Mouse (Mus musculus) megakaryocyte-erythroid progenitor cell, adult 5-6 weeks (primary cell): Measurements from ENCODE around the gene Cip2a. TPM values are rescaled to one million over a fixed set of nuclear protein-coding genes. Genes with fewer than 3 reads are reported as not detected.
A peak's percentile ranks its signal among the peaks of the same experiment; 100 is the strongest.

Experiments used
- ATAC-seq: replicated peaks from 2 replicates; pipeline ENCODE4 v1.8.0; 2016; ENCODE audit warnings: mild to moderate bottlenecking, inconsistent platforms; ENCODE audit not compliant: severe bottlenecking, poor library complexity, low FRiP score, low TSS enrichment
- total RNA-seq, 2 experiments: library from RNA; stranded (forward) in 1 of 2; stranded (reverse) in 1 of 2; fragments of 200-1000, 215-1000 nt in 1 of 2; fragments of >200 nt in 1 of 2; fragmentation: Nextera tagmentation in 1 of 2; gene quantifications; 2 replicates each; pipeline ENCODE4 v1.2.3; 2014 to 2017

The Cip2a gene
- total RNA-seq (2014; fragmentation: Nextera tagmentation) (38.4 and 49.3 TPM in 2 replicates), total RNA-seq (2017) (87.4 and 92.6 TPM in 2 replicates)

DNA sequence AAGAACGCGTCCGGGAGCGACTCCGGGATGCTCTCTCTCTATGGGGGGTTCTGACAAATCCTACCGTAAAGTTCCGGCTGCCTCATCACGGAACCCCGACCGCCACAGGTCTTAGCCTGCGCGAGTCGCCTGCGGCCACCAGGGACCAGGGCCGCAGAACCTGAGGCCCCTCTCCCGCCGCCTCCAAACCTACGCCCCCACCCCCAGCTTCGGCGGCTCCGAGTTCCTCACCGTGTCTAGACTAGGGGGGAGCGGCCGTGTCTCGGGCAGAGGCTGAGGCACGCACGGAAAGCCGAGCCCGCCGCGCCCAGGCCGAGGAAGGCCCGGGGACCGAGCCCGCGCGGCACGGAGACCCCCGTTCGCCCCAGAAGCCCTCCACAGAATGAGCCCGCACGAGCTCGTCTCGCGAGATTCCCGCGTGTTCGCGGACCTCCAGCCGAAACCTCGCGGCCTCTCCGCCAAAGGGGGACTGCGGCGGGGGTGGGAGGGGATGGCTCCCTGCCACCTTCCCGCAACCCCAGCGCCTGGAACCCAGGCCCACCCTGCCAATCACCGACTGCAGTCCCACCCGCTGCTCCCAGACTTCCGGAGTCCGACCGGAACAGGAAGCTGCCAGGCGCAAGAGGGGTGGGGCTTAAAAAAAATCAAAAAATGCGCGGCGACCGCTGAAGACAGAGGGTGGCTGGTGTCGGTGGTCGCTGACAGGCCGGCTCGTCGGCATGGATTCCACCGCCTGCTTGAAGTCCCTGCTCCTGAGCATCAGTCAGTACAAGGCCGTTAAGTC lies at the start of gene Cip2a, which contains the start of gene Dzip3:
Gene Cip2a (plus strand): TSS at position 627 of the 784 bp plus-strand sequence.
Gene Dzip3 (minus strand): TSS at position 607 of the 784 bp plus-strand sequence.
- peak; percentile 91 for ATAC-seq

DNA sequence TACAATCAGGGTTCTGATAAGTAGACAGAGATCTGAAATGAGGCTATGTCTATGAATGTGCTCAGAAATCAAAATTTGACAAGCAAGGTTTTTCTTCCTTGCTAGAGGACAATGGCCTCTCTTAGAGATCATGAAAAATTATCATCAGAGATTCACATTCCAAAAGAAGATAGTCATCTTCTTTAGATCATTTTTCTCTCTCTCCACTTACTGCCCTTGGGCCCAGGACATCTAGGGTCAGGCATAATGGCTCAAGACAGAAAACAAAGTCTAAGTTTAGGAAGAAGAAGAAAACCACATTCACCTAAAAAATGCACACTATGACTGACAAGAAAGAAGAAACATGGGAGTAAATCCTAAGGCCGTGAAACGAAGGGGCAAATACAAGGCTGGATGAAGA lies 21.0 kb upstream of the Cip2a start:
- no peak for ATAC-seq

DNA sequence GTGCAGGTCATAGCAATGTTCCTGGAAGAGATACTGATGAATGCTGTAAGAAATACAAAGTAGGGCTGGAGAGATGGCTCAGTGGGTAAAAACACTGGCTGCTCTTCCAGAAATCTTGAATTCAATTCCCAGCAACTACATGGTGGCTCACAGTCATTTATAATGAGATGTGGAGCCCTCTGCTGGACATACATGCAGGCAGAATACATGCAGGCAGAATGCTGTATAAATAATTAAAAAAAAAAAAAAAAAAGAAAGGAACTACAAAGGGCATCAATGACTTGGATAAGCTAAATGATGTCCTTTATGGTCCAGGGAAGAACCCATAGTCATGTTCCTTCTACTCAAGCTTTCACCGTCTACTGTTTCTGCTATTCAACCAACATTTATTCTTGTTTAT lies 20.4 kb upstream of the Cip2a start:
- ATAC-seq = peak; percentile 59; the same call in 1 of the 2 replicates

DNA sequence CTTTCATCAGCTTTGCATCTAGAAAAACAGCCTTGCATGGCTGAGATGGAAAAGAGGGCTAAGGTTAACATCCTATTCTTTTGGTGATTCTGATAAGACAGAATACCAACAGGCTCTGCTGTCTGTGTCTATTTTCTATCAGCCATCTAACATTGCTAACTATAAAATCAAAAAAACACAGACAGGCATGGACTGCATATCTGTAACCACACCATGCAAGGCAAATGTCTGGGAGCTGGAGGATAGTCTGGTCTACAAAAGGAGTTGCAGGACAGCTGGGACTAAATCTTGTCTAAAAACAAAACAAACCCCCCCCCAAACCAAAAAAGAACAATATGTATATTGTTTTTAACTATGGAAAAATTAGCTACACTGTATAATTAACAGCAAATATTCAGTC lies 14.0 kb upstream of the Cip2a start:
- ATAC-seq = peak; percentile 52; the same call in 1 of the 2 replicates

DNA sequence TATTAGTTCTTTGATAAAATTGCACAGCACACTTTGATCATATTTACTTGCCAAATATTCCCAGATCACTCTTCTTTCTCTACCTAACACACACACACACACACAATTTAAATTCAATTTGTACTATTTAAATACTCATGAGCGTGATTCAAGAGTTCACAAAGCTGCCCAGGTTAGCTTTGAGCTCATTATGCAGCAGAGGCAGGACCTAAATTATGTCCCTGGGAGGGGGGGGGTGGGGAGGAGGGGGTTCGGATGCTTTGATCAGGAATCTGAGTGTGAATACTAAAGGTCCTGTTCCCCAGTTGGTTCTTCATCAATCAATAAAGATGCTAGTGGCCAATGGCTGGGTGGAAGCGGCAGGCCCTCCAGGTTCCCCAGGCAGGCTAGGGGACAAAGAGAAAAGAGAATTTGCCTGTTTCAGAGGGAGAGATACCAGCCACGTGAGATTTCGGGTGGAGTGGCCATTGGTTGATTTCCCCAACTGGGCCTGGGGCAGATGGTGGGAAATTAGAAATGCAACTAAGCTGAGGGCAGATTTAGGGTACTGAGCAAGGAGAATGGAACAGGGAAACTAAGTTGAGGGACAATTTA lies 8.9 kb upstream of the Cip2a start:
- ATAC-seq = no peak

DNA sequence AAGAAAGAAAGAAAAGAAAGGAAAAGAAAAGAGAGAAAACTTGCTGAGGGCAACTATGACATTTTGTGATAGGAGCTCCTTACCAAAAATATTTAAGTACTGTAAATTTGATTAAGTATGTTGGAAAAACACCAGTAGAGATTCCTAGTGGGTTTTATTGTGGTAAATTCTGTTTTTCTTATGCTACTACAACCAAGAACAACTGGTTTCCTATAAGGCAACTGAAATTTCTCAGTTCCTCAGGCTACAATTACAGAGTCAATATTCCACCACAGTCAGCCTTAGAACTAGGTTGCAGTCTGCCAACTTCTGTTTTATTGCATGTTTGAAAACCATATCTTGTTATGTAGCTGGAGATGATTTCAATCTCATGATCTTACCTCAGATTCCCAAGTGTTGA lies 4.3 kb upstream of the Cip2a start:
- no peak for ATAC-seq

DNA sequence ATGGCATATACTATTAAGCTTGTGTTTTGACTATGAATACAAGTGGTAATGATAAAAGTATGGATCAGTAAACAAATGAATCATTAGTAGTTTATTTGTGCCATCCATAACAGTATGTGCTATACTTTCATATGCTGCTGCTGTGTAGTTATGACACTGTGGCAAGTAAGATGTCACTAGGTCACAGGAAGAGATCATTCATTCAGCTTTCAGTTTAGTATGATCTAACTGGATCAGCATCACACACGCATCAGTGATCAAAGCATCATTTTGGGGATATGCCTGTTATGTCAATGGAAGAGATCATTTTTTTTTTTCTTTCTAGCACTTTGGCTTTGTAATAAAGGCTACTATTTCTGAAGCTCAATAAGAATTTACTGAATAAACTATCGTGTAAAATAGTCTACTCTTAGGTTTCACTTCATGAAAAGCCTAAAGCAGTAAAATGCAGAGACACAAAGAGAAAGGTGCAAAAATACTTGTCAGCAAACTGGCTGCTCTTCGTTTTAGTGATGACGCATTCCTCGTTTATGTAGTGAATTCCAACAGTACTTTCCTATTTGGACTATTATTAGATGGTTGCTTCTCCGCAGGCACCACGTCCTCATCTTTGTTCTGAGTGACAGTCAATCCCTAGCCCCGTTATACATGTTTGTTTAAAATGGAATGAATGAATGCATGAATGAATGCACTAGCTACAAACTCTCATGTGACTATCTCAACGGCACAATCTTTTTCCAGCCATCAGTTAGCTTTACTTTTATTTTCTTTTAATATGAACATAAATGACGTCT lies 1.4 kb upstream of the Cip2a start:
- ATAC-seq = 0 out of 2 replicates have a peak, but pooled peaks have one; percentile 31

DNA sequence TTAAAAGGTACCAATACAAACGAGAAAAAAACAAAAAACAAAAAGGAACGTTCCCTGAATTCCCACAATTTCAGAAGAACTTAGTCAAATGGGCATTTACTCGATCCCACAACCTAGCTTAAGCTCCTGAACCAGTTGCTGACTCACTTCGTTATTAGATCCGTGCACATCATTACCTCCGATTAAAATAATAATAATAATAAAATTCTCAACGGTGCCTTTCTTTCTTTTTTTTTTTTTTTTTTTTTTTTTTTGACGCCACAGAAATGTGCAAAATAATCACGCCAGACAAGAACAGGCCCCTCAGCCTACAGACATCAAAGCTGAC lies 790 bp upstream of the Cip2a start:
- ATAC-seq = 0 out of 2 replicates have a peak, but pooled peaks have one; percentile 2

DNA sequence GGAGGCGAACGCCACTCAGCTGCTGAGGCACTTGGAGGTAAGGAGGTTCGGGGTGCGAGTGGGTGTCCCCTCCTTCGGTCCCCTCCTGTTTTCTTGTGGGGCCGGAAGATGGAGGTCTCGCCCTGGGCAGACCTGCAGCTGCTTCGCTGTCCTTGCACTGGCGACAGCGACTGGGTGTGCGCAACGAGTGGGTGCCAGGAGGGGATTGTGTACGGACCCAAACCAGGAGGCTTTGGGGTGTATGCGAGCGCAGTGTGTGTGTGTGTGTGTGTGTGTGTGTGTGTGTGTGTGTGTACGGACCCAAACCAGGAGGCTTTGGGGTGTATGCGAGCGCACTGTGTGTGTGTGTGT lies 333 bp downstream of the Cip2a start:
- peak; percentile 60 for ATAC-seq

DNA sequence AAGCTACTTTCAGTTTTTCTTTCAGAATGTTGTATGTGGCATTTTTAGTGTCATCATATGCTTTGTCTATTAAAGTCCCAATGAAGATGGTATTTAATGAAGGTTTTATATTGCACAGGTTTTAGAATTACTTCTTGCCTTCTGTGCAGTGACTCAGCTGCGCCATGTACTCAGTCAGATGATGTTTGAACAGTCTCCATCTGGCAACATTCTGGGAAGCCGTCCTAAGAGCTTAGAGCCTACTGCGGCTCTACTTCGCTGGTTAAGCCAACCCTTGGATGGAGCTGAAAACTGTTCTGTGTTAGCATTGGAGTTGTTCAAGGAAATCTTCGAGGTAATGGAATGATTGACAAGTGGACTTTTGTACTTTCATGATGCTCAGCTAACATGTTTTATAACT lies 10.2 kb downstream of the Cip2a start:
- ATAC-seq = no peak

DNA sequence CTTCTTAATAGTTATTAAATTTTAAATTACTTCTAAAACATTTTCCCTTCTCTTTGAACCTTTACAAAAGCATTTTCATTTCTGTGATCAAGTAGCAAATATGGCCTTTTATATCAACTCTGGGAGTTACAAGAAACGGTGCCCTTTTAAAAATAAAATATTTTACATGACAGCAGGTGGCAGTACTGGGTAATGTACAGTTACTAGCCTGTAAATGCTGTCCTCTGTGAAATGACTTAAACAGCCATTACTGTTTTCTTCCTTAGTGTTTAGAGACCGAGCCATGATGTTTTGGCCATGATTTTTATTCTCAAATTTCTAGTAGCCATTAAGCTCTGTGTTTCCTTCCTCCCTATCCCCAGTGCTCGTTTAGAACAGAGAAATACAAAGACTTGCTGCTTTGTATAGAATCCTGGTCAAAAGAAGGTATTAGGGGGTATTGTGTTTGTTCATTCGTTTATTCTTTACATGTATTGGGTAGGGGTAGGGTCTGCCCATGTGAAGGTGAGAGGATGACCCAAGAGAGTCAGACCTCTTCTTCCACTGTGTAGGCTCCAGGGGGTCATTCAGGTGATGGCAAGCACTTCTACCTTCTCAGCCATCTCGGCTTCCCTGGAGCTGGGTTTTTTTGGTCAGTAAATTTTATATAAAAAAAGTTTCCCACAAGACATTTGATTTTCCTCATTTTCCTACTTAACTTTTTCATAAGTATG lies 22.8 kb downstream of the Cip2a start:
- ATAC-seq = peak; percentile 79

DNA sequence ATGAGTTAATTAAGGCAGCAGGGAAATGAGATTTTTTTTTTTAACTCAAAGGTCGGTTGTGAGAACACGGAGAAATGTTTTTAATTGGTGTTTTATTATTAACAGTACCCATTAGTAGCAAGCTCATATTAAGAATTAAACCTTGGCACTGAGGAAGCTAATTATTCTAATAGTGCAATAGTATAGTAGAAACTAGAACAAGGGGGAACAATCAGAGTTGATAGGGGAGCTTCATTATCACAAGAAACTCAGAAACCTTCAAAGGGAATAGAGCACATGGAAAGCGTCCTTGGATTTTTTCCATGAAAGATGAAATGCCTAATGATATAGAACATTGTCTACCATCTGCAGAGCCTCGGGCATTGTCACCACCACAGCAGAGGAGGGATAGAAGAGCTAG lies 41.9 kb downstream of the Cip2a start:
- ATAC-seq = no peak

DNA sequence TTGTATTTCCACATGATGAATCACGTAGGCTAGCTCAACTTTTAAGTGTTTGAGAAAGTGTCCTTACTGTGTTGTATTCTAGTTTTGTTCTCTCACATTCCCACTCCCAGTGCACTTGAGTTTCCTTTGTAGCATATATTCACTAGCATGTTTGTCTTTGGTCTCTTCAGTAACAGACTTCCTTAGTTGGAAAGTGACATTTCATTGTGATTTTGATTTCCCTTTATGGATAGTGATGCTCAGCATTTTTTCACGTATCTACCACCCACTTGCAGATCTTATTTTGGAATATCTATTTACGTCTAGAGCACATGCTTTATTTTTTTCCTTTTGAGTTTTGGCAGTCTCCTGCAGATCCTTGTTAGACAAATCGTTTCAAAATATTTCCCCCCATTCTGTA lies 43.8 kb downstream of the Cip2a start:
- no peak for ATAC-seq

DNA sequence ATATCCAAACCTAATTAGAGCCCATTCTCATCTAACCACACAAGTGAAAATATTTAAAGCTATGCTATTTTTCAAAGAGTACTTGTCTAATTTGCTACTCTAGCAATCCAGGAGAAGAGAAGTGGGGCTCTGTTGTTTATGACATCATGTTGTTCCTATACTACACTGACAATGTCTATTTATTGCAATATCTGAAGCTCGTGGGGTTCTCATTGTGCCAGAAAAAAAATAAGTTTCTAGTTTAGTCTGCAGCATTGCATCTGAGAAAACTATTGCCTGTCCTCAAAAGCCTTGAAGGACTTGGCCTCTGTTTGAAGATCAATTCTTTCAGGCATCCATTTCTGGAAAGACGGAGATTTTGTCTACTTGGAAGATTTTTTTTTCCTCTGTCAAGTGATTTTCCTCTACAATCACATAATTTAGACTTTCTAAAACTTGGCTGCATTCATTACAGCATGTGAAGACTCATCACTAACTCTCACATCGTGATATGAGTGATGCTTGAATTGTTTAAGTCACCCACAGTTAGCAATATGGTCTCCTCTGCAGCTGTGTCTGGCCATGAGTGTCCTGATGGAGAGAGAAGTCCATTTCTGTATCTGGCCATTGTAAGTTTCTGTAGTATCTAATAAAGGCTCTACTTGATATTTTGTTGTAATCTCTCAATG lies 46.7 kb downstream of the Cip2a start:
- no peak for ATAC-seq

DNA sequence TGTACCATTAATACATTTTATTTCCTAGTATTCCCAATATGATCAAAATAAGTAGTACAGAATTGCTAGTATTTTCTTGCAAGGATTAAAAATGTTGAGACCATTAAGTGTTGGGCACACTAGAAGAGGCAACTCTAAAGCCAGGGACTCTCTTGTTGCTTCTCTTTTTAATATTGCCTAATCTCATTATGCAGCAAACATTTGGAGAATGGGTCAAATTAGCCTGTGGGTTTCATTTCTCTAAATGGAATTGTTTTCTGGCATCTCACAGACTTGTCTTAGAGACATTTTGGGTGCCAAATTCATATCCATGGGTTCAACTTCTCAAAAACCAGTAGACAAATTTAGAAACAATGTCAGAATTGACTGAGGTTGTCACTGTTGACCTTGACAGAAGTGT lies 55.2 kb downstream of the Cip2a start:
- ATAC-seq = no peak

DNA sequence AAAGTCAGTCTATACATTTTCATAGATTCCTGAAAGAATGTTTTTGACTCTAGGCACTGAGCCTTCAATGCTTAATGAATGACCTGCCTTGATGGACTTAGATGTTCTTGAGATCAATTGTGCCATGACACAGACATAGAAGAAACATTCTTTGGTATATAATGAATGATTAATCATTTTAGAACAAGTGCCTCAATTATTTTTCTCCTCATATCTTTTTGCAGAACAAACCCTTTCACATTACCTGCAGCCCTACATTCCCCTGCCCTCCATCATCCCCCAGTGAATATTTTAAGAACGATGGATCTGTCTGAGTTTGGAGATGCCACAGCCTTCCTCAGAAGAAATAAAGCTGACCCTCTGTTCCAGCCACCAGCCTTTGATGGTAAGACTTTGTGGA lies 63.2 kb downstream of the Cip2a start, which contains the start of gene Myh15:
Gene Myh15 (plus strand): TSS at position 301 of the 400 bp plus-strand sequence.
- ATAC-seq = no peak
